Mouse (Mus musculus): ENCODE data around the gene Il4ra. TPM values are rescaled to one million over a fixed set of nuclear protein-coding genes. Genes with fewer than 3 reads are reported as not detected.
A peak's percentile ranks its signal among the peaks of the same experiment; 100 is the strongest.

Gene Il4ra
- polyA plus RNA-seq, 1 experiment from 2014 or later, result 9.5 TPM

GRCm38 (mm10) chr7:125562413-125562812 is 10.5 kb downstream of the Il4ra start:
- Histone ChIP-seq H3K4me3 (replicated peaks) (no peak overlapping the region), H3K4me2 (no peak overlapping the region), H3K9me3 (no peaks in the 10 kb centered on the region), H3K36me3 (no peaks in the 10 kb centered on the region), H3K4me1 (peaks cover 32% of the 10 kb centered on the region), H3K9ac (no peak overlapping the region), H3K27me3 (replicated peaks) (no peaks in the 10 kb centered on the region), H3K27ac (no peak overlapping the region)
- 71% methylated on average over 4 of the region's 4 CpGs for WGBS
- no peak for ATAC-seq (ENCODE audit: insufficient read depth, low FRiP score, low read depth)

- Histone ChIP-seq H3K27ac (no peak overlapping the region), H3K36me3 (no peaks in the 10 kb centered on the region), H3K4me3 (replicated peaks) (no peak overlapping the region), H3K4me1 (peaks cover 26% of the 10 kb centered on the region), H3K27me3 (replicated peaks) (no peaks in the 10 kb centered on the region), H3K4me2 (no peak overlapping the region), H3K9ac (no peak overlapping the region), H3K9me3 (no peaks in the 10 kb centered on the region)
- 78% methylated on average over 3 of the region's 3 CpGs for WGBS
- no peak for ATAC-seq (ENCODE audit: insufficient read depth, low FRiP score, low read depth)
Measured at GRCm38 (mm10) chr7:125563093-125563492, 11.2 kb downstream of the Il4ra start.

GRCm38 (mm10) chr7:125564316-125565024 is 12.6 kb downstream of the Il4ra start:
- Histone ChIP-seq H3K4me1 (peaks cover 23% of the 10 kb centered on the region), H3K4me2 (no peak overlapping the region), H3K4me3 (replicated peaks) (no peak overlapping the region), H3K27ac (no peak overlapping the region), H3K27me3 (replicated peaks) (no peaks in the 10 kb centered on the region), H3K9me3 (no peaks in the 10 kb centered on the region), H3K9ac (no peak overlapping the region), H3K36me3 (no peaks in the 10 kb centered on the region)
- WGBS, result 73% methylated on average over 11 of the region's 11 CpGs
- ATAC-seq (ENCODE audit: insufficient read depth, low FRiP score, low read depth), result no peak

GRCm38 (mm10) chr7:125565516-125566285 is 13.8 kb downstream of the Il4ra start:
- H3K27ac ChIP-seq, result no peak overlapping the region
- ATAC-seq (ENCODE audit: insufficient read depth, low FRiP score, low read depth), result no peak
- no peaks in the 10 kb centered on the region for H3K36me3 ChIP-seq
- H3K4me2 ChIP-seq, result no peak overlapping the region
- WGBS, result 61% methylated on average over 12 of the region's 12 CpGs
- H3K4me1 ChIP-seq, result peaks cover 10% of the 10 kb centered on the region
- H3K9ac ChIP-seq, result no peak overlapping the region
- no peaks in the 10 kb centered on the region for H3K9me3 ChIP-seq
- H3K4me3 ChIP-seq (replicated peaks), result no peak overlapping the region
- no peaks in the 10 kb centered on the region for H3K27me3 ChIP-seq (replicated peaks)

- Histone ChIP-seq H3K9me3 (no peaks in the 10 kb centered on the region), H3K4me1 (peaks cover 3% of the 10 kb centered on the region; the same call in 1 of the 2 replicates), H3K27me3 (replicated peaks) (no peaks in the 10 kb centered on the region), H3K36me3 (no peaks in the 10 kb centered on the region), H3K4me3 (replicated peaks) (no peak overlapping the region), H3K27ac (no peak overlapping the region), H3K9ac (no peak overlapping the region), H3K4me2 (no peak overlapping the region)
- WGBS, result 51% methylated on average over 2 of the region's 2 CpGs
- ATAC-seq (ENCODE audit: insufficient read depth, low FRiP score, low read depth), result no peak
Measured at GRCm38 (mm10) chr7:125566420-125566819, 14.5 kb downstream of the Il4ra start.

DNA sequence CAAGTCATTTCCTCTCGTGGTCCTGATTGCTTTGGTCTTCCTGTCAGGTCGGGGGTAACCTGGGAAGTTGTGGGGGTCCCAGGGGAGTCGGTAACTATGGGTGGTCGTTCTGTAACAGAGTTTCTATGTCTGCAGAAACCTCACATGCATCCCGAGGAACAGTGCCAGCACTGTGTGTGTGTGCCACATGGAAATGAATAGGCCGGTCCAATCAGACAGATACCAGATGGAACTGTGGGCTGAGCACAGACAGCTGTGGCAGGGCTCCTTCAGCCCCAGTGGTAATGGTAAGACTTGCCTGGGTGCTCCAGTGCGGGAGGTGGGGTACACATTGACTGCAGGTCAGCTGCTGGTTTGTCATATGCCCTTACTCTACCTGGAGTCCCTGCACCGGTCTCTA is 17.0 kb downstream of the Il4ra start:
- no peak for ATAC-seq (ENCODE audit: insufficient read depth, low FRiP score, low read depth)
- H3K36me3 ChIP-seq, result no peaks in the 10 kb centered on the region

GRCm38 (mm10) chr7:125571891-125572290 is 20.0 kb downstream of the Il4ra start:
- 78% methylated on average over 19 of the region's 19 CpGs for WGBS
- Histone ChIP-seq H3K9ac (no peak overlapping the region), H3K9me3 (no peaks in the 10 kb centered on the region), H3K4me1 (peaks cover 8% of the 10 kb centered on the region), H3K27me3 (replicated peaks) (no peaks in the 10 kb centered on the region), H3K4me3 (replicated peaks) (no peak overlapping the region), H3K4me2 (no peak overlapping the region), H3K36me3 (no peaks in the 10 kb centered on the region), H3K27ac (no peak overlapping the region)
- ATAC-seq (ENCODE audit: insufficient read depth, low FRiP score, low read depth), result no peak

More for the DNA sequence above, 17.0 kb downstream of the Il4ra start:
- Histone ChIP-seq H3K4me3 (replicated peaks) (no peak overlapping the region), H3K27me3 (replicated peaks) (no peaks in the 10 kb centered on the region), H3K4me1 (no peaks in the 10 kb centered on the region), H3K9me3 (no peaks in the 10 kb centered on the region), H3K27ac (no peak overlapping the region), H3K4me2 (no peak overlapping the region), H3K9ac (no peak overlapping the region)
- 75% methylated on average over 8 of the region's 8 CpGs for WGBS

- Histone ChIP-seq H3K4me2 (no peak overlapping the region), H3K9ac (no peak overlapping the region), H3K4me1 (peaks cover 17% of the 10 kb centered on the region), H3K36me3 (no peaks in the 10 kb centered on the region), H3K27me3 (replicated peaks) (no peaks in the 10 kb centered on the region), H3K9me3 (no peaks in the 10 kb centered on the region), H3K27ac (no peak overlapping the region), H3K4me3 (replicated peaks) (no peak overlapping the region)
- ATAC-seq (ENCODE audit: insufficient read depth, low FRiP score, low read depth), result no peak
- WGBS, result 75% methylated on average over 6 of the region's 6 CpGs
Measured at GRCm38 (mm10) chr7:125572737-125573136, 20.8 kb downstream of the Il4ra start.

DNA sequence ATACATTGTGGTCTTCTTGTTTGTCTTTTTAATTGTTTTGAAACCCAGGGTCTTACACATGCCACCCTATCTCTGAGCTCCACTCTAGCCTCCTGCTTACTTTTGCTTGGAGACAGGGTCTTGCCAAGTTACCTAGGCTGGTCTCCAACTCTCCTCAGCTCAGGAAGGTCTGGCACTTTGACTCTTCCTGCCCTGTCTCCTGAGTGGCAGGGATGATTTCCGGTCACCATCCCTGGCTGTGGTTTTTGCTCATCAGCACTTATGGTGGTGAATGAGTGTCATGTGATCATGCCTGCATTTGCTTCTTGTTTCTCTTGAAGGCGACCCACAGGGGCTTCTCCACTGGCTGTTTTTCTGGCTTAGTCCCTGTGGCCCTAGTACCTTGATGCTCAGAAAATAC is 21.9 kb downstream of the Il4ra start:
- Histone ChIP-seq H3K36me3 (no peaks in the 10 kb centered on the region), H3K27ac (no peak overlapping the region), H3K27me3 (replicated peaks) (no peaks in the 10 kb centered on the region), H3K9me3 (no peaks in the 10 kb centered on the region), H3K9ac (no peak overlapping the region), H3K4me3 (replicated peaks) (no peak overlapping the region), H3K4me1 (peaks cover 22% of the 10 kb centered on the region), H3K4me2 (no peak overlapping the region)
- WGBS, result 73% methylated on average over 2 of the region's 2 CpGs
- ATAC-seq (ENCODE audit: insufficient read depth, low FRiP score, low read depth), result no peak

- H3K36me3 ChIP-seq, result no peaks in the 10 kb centered on the region
- H3K4me2 ChIP-seq, result no peak overlapping the region
- H3K27ac ChIP-seq, result peak overlapping the region; percentile 79; the same call in 1 of the 2 replicates
- 78% methylated on average over 3 of the region's 3 CpGs for WGBS
- no peaks in the 10 kb centered on the region for H3K27me3 ChIP-seq (replicated peaks)
- peaks cover 22% of the 10 kb centered on the region for H3K4me1 ChIP-seq
- no peaks in the 10 kb centered on the region for H3K9me3 ChIP-seq
- no peak overlapping the region for H3K4me3 ChIP-seq (replicated peaks)
- no peak for ATAC-seq (ENCODE audit: insufficient read depth, low FRiP score, low read depth)
- no peak overlapping the region for H3K9ac ChIP-seq
Measured at GRCm38 (mm10) chr7:125574832-125575231, 22.9 kb downstream of the Il4ra start.

DNA sequence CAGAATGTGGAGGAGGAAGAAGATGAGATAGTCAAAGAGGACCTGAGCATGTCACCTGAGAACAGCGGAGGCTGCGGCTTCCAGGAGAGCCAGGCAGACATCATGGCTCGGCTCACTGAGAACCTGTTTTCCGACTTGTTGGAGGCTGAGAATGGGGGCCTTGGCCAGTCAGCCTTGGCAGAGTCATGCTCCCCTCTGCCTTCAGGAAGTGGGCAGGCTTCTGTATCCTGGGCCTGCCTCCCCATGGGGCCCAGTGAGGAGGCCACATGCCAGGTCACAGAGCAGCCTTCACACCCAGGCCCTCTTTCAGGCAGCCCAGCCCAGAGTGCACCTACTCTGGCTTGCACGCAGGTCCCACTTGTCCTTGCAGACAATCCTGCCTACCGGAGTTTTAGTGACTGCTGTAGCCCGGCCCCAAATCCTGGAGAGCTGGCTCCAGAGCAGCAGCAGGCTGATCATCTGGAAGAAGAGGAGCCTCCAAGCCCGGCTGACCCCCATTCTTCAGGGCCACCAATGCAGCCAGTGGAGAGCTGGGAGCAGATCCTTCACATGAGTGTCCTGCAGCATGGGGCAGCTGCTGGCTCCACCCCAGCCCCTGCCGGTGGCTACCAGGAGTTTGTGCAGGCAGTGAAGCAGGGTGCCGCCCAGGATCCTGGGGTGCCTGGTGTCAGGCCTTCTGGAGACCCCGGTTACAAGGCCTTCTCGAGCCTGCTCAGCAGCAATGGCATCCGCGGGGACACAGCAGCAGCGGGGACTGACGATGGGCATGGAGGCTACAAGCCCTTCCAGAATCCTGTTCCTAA is 24.0 kb downstream of the Il4ra start:
- Histone ChIP-seq H3K27me3 (replicated peaks) (no peaks in the 10 kb centered on the region), H3K9ac (no peak overlapping the region), H3K9me3 (no peaks in the 10 kb centered on the region), H3K36me3 (no peaks in the 10 kb centered on the region), H3K4me2 (no peak overlapping the region), H3K27ac (peak overlapping the region; percentile 79), H3K4me1 (peaks cover 29% of the 10 kb centered on the region), H3K4me3 (replicated peaks) (no peak overlapping the region)
- WGBS, result 76% methylated on average over 16 of the region's 16 CpGs
- no peak for ATAC-seq (ENCODE audit: insufficient read depth, low FRiP score, low read depth)

GRCm38 (mm10) chr7:125576982-125577381 is 25.1 kb downstream of the Il4ra start:
- H3K36me3 ChIP-seq, result no peaks in the 10 kb centered on the region
- H3K27me3 ChIP-seq (replicated peaks), result no peaks in the 10 kb centered on the region
- H3K9me3 ChIP-seq, result no peaks in the 10 kb centered on the region
- H3K4me3 ChIP-seq (replicated peaks), result no peak overlapping the region
- WGBS, result 47% methylated on average over 7 of the region's 7 CpGs
- no peak overlapping the region for H3K9ac ChIP-seq
- peak; percentile 36; the same call in 1 of the 2 replicates for ATAC-seq (ENCODE audit: insufficient read depth, low FRiP score, low read depth)
- H3K4me2 ChIP-seq, result no peak overlapping the region
- peak overlapping the region; percentile 79; the same call in 1 of the 2 replicates for H3K27ac ChIP-seq
- H3K4me1 ChIP-seq, result peaks cover 32% of the 10 kb centered on the region
